Mouse (Mus musculus) spleen, adult 18-20 months (tissue): Measurements from ENCODE around the gene P2ry14.
A peak's percentile ranks its signal among the peaks of the same experiment; 100 is the strongest.

Experiments
- DNase-seq, 2 experiments: peaks; one replicate each; pipeline ENCODE4 v3.0.0; 2022; ENCODE audit warnings: mixed read lengths in 2 of 2

Gene P2ry14

DNA sequence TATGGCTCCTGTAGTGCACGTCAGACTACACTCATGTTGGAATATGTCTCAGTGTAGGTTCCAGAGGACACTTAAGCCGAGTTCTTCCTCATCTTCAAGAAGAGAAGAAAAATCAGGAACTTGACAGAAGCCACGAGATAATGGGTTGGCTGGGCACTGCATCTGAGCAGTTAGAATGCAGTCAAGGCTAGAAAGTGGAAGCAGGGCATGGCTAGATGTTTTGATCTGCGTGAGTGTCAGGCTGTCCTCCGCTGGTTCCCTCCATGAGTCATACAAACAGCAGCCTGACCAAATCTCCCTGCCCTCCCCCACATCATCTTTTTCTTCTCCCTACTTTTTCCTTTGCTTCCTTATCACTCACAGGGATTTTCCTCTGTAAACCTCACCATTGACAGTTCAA lies at the start of gene P2ry14:
Gene P2ry14 (minus strand): TSS at position 195 of the 400 bp plus-strand sequence.
- DNase-seq: no peak

- DNase-seq: no peak
These were observed 44.0 kb upstream of the P2ry14 start for GRCm38 (mm10) chr3:59197329-59197948.

- no peak for DNase-seq
These were observed 41.5 kb upstream of the P2ry14 start, which contains the start of gene Gpr87 for GRCm38 (mm10) chr3:59194938-59195337. Gene Gpr87, minus strand, starts transcription at chr3:59195104.

GRCm38 (mm10) chr3:59194099-59194498 lies 40.7 kb upstream of the P2ry14 start:
- no peak for DNase-seq

DNA sequence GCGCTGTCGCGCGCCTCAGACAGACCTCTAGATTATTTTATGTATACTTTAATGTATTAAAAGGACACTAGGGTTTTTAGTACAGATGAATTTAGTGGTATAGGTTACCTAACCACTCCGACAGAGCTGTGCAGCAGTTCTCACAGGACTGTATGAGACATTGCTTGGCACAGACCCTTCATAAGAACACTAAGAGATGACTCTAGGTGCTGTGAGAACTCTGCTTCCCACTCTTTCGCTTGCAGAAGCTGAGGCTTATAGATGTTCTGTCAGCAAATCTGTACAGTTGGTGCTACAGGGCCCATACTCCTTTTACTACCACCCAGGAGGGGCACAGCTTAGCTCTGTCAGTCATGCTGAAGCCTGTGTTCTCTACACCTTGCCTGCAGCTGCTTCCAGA lies 38.3 kb upstream of the P2ry14 start:
- no peak for DNase-seq

GRCm38 (mm10) chr3:59187336-59187735 lies 33.9 kb upstream of the P2ry14 start:
- no peak for DNase-seq

- DNase-seq: no peak
These were observed 32.2 kb upstream of the P2ry14 start for GRCm38 (mm10) chr3:59185662-59186061.

- DNase-seq: no peak
These were observed 28.7 kb upstream of the P2ry14 start for GRCm38 (mm10) chr3:59182129-59182528.

- no peak for DNase-seq
These were observed 27.7 kb upstream of the P2ry14 start for GRCm38 (mm10) chr3:59181134-59181533.

- DNase-seq: no peak
These were observed 23.5 kb upstream of the P2ry14 start for GRCm38 (mm10) chr3:59176871-59177270.

- DNase-seq: peak; percentile 17 to 51
These were observed 21.8 kb upstream of the P2ry14 start for GRCm38 (mm10) chr3:59175234-59175633.

- DNase-seq: peak in 1 of 2 experiments; percentile 35
These were observed 21.2 kb upstream of the P2ry14 start for GRCm38 (mm10) chr3:59174426-59175154.

DNA sequence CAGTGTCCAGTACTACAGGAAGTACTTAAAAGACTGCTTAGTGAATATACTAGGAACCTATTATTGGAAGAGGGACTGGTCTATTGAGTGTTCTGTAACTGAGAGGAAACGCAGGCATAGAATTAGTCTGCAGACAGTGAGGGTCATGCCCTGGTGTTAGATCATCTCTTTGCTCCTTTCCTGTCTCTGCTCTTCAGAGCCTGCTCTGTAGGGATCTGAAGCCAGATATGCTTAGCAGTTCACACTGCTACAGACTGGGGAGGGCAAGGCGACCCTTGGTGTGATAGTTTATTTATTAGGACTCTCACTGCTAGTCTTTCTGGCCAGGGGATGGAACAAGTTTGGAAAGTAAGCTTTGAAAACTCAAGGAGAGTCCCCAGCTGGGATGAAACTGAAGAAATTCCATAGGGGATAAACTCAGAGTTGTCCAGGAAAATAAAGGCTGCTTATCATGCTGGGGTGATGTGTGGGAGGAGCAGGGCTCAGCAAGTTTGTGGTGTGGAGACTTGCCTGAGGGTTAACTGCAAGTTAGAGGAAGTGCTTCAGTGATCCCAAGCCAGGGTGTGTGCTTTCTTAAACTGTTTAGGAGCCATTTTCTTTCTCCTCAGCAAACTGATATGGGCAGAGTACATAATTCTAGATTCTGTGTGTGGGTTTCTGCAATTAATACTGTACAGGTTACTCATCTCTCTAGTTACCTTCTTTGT lies 16.7 kb upstream of the P2ry14 start:
- DNase-seq: no peak

- no peak for DNase-seq
These were observed 15.8 kb upstream of the P2ry14 start for GRCm38 (mm10) chr3:59169215-59169614.

GRCm38 (mm10) chr3:59168476-59168875 lies 15.1 kb upstream of the P2ry14 start:
- DNase-seq: no peak

GRCm38 (mm10) chr3:59167417-59168054 lies 14.1 kb upstream of the P2ry14 start:
- no peak for DNase-seq

GRCm38 (mm10) chr3:59160465-59160864 lies 7.0 kb upstream of the P2ry14 start:
- no peak for DNase-seq

- DNase-seq: no peak
These were observed 3.6 kb upstream of the P2ry14 start for GRCm38 (mm10) chr3:59157048-59157447.

- DNase-seq: no peak
These were observed 2.0 kb upstream of the P2ry14 start for GRCm38 (mm10) chr3:59155404-59155803.

GRCm38 (mm10) chr3:59154888-59155287 lies 1.5 kb upstream of the P2ry14 start:
- DNase-seq: no peak

- no peak for DNase-seq
These were observed 2.8 kb downstream of the P2ry14 start for GRCm38 (mm10) chr3:59150624-59151023.

DNA sequence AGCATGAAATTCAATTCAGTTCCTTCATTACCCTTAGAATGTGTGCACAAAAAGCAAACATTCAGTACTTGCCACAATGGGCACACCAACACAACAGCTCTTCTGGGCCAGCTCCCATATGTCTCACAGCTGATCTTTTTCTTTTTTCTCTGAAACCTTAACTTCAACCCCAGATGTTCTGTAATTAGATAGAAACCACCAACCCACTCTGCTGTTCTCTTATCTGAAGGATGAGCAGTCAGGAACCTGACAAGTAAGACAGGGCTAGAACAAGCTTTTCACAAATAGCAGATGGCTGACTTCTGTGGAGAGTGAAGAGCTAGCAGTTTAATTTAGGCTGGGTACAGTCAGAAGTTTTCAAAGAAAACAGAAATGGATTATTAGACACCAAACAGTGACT lies 3.8 kb downstream of the P2ry14 start:
- no peak for DNase-seq

DNA sequence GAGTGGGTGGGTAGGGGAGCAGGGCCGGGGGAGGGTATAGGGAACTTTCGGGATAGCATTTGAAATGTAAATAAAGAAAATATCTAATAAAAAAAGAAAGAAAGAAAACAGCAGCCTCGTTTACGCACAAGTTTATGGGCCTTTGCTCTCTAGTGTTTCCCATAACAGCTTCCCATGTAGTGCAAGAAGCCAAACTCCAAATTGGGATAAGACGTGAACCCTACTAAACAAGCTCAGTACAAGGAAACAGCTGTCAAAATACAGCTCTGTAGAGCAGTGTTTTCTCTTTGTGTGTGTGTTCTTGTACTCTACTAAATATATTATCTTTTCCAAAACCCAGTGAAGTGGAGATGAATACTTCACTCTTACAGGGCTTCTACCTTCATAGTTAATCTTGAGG lies 8.2 kb downstream of the P2ry14 start:
- no peak for DNase-seq
